Mouse (Mus musculus) thymus, adult 2 months (tissue): ENCODE data around the gene Irgc1.

Source experiments
- CTCF ChIP-seq: fragments of 200-500 bp; IDR thresholded peaks from 2 replicates; pipeline ENCODE4 v1.5.1; 2012; ENCODE audit warnings: mild to moderate bottlenecking, control low read depth, low read length, moderate library complexity, borderline replicate concordance; ENCODE audit not compliant: control insufficient read depth, poor library complexity, insufficient read depth; ENCODE audit errors: extremely low read depth
- POLR2A ChIP-seq: fragments of 200-500 bp; IDR thresholded peaks from 2 replicates; pipeline ENCODE4 v1.6.1; 2012; ENCODE audit warnings: mild to moderate bottlenecking, low read length, control low read depth, moderate library complexity; ENCODE audit not compliant: control insufficient read depth, poor library complexity, insufficient read depth; ENCODE audit errors: extremely low read depth

DNA sequence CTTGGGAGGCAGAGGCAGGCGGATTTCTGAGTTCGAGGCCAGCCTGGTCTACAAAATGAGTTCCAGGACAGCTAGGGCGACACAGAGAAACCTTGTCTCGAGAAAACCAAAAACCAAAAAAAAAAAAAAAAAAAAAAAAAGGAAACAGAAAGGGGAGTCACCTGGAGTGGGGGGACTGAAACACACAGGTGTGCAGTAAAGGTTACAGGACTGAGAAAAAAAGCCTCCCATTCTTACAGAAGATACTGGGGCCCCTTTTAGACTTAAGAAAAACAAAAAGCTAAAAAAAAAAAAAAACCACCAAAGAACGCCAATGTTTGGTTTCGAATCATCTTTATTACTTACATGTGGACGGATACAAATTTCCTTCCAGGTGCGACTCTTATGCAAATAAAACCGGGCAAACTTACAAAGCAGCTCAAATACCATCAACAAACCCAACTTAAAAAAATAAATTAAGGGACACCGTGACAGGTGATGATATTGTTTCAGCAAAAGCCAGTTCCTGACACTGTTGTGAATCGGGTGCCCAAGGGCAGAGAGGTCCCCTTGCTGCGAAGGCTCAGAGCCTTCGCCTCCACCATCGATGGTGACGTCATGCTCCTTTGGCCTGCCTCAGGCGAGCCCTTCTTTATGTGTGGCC, 69.2 kb downstream of the Irgc1 start:
- TF ChIP-seq CTCF (no peak), POLR2A (no peak)
